Mouse (Mus musculus) kidney, adult 11 months (tissue): ENCODE measurements around the gene Prpf31.
"Not testable (repeated sequence)": the region's sequence is repeated elsewhere in the genome, so short reads cannot be mapped to it uniquely, and the experiment has no call there.

ENCODE experiments used
- DNase-seq: peaks from one replicate; pipeline ENCODE4 v3.0.0; 2022

Prpf31 gene

DNA sequence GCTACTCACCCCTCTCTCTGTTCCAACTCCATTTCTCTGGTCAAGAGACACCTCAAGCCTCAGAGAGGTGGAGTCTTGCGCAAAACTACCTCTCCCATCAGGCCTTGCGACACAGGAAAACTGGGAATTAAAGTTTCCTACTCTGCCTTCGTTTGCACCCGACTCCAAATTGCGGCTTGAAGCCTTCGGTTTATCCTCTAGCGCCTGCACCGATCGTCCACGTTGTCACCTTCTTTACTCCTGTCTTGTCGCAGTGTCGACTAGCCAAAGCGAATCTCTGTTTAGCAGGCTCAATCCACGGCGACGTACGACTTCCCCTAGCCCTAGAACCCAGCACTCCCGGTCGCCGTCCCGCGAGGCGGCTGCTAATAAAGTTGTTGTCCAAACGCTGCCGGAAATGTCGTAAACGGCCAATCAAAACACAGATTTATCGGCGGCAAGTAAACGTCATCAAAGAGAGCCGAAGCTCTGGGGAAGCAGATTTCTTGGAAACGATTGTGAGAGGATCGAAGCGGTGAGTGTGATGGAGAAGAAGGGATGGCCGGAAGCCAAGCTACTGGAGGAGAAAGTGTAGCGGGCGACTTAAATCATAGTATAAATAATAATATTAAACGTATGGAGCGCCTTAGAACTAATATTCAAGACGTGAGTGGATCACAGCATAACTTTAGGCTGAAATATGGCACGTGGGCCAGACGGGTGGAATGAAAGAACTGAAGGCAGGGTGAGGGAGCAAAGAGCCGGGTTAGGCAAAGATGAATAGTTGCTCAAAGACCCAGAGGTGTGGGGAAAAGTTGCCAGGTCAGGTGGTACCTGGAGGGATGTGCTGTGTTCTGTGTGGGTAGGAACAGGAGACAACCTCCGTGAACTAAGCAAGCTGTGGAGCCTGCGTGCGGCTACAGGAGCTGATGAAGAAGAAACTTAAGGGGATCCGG lies at the start of gene Prpf31, which contains the start of gene Tfpt:
Gene Prpf31, plus strand, starts transcription at position 443 of the 935 bp plus-strand sequence.
Gene Tfpt, minus strand, starts transcription at position 387 of the 935 bp plus-strand sequence.
- DNase-seq = peak; percentile 93

DNA sequence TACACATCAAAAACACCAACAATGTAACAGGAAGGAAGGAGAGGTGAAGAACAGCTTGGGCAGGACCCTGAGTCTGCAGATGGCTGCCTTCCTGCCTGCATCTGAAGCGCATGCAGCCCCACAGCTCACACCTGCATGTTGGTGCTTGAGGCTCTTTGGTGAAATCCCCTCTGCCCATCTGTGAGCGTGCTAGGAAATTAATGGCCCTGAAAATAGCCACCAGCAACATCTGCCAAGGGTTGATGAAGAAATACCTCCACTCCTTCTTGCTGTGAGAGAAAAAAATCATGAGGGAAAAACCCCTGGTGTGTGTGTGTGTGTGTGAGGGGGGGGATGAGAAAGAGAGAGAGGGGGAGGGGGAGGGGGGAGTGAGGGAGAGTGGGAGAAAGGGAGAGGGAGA lies 49.8 kb upstream of the Prpf31 start:
- DNase-seq = no peak

DNA sequence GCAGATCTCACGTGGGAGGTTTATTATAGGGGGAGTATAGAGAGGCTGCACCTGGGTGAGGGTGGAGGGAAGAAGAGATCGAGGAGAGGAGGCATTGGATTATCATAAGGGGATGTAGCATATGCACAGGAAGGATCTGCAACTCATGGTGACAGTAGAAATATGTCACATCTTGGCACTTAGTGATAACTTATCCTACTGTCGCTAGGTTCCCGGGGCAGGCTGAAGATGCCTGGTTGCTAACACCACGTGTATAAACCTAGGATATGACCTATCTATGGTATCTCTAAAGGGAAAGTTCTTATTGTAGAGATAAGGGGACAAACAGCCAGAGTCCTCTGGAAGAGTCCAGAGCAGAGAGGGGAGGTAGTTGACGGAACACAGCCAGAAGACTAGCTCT lies 44.0 kb upstream of the Prpf31 start:
- DNase-seq = no peak

DNA sequence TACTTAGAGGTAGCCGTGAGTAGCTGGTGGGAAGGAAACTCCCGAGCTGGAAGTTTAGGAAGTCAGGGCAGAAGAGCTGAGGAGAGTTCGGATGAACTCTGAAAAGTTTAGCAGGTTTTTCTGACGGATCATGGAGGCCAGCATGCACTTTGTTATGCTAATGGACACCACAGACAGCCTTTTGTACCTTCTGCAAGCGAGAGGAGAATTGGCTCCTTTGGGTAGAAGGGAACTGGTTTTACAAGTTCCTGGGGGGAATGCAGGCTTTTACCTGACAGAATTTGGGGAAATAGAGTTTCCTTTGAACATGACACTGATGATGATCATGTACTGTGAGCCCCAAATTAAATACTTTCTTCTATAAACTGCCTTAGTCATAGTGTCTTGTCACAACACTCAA lies 43.5 kb upstream of the Prpf31 start:
- DNase-seq = no peak

DNA sequence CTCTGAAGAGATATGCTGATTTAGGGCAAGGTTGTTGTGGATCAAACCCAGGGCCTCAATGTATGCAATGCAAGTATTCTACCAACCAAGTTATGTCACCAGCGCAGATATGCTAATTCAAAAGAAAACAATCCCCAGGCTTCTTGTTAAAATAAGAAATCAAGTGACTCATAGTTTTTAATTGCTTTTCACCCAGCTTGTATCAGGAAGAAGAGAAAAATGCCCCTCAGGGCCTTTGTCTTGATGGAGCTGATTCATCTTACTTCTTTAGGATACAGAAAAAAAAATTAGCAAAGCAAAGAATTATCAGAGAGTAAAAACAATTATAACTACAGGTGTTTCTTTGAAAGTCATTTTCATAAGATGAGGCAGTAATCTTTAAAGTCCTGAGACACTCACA lies 42.5 kb upstream of the Prpf31 start:
- no peak for DNase-seq

DNA sequence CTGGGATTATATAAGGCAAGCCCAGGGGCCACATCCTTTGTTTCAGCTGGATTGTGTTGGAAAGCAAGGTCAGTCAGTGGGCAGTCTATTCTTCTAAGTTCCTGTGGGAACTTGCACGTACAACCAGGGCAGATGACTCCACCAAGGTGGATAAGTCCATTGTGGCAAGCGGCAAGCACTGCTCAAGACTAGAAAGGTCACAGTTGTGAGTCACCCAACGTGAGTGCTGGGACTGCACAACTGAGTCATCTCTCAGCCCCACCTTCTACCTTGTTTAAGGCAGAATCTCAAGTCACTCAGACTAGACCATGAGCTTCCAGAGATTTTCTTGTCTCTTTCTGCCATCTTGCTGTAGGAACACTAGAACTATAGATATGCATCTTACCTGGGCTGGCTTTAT lies 39.2 kb upstream of the Prpf31 start:
- no peak for DNase-seq

DNA sequence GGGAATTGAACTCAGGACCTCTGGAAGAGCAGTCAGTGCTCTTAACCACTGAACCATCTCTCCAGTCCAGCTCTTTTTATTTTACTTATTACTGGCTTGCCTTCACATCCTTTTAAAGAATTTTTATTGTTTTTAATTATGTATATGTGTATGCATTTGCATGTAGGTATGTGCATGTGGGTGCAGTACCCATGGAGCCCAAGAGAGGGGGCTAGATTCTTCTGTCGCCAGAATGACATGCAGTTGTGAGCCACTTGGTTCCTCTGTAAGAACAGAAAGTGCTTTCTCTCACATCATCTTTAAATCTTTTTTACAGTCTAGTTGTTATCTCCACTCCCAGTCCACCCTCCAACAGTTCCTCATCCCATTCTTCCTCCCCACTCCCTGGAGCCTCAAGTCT lies 38.3 kb upstream of the Prpf31 start:
- no peak for DNase-seq

DNA sequence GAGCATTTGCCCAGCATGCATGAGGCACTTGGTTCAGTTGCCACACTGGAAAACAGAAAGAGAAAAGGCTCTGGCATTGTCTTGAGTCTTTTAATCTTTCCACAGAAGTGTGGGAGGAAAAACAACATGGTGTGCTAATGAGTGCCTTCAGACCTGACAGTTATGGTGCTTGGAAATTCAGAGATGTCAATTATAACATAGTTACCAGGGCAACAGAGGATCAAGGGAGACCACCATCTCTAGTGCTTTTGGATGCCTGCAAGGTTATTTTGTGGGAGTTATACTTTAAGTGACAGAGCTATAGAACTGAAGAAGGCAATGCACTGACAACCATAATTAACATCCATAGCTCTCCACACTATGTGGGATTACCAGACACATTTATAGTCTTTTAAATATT lies 35.9 kb upstream of the Prpf31 start:
- no peak for DNase-seq

DNA sequence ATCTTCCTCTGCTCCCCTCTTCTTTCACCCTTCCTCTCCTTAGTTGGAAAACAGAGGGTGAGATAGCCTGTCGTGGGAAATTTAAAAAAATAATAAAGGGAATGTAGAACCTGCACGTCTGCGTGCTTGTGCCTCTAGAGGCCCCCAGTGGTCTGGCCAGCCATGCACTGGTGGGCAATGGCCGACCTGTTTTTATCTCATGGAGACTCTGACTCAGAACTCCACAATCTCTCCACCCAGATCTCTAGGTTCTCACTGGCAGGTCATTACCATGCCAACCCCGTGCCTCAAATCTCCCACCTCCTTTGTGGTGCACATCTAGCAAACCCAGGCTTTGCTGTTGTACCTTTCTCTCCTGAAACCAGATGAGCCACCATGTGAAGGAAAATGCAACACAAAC lies 35.1 kb upstream of the Prpf31 start:
- no peak for DNase-seq

DNA sequence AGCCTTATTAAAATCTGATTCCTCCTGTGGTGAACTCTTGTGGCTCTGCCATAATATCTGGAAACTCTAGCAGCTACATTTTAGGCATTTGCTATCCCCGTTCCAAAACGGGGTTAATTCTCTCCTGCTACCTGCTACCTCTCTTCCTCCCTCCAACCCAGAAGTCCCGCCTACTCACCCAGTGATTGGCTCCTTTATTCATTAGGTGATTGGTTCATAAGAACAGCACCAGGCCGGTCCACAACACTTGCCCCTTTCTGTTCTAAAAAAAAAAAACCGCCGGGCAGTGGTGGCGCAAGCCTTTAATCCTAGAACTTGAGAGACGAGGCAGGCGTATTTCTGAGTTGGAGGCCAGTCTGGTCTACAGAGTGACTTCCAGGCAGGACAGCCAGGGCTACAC lies 34.6 kb upstream of the Prpf31 start:
- DNase-seq = peak; percentile 69

DNA sequence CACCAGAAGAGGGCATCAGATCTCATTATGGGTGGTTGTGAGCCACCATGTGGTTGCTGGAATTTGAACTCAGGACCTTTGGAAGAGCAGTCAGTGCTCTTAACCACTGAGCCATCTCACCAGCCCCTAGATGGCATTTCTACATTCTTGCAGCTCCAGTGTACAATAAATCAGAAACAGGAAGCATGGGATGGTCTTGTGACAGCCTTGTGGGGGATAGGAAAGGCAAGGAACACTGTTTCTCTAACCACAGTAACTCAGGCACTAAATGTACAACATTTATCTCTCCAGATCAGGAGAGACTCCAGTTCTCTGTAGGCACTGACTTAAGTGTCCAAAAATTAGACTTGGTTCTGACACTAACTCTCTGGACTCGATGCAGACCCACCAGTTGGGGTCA lies 32.0 kb upstream of the Prpf31 start:
- not testable (repeated sequence) for DNase-seq

DNA sequence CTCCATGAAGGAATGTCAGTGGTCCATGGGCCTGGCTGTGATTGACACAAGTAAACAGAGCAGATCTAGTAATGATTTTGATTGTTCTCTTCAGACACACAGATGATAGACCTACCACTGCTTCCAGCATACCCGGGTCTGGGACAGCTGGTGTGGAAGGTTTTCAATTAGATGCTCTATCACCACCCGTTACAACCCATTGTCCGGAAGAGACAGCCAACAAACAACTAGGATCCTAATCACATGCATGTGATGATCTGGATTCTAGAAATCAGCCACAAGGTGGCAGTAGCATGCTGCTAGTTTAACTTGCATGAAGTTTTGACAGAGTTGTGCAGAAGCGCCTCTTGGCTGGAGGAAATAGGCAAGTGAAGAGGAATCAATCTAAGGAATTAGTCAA lies 28.7 kb upstream of the Prpf31 start:
- peak; percentile 49 for DNase-seq

DNA sequence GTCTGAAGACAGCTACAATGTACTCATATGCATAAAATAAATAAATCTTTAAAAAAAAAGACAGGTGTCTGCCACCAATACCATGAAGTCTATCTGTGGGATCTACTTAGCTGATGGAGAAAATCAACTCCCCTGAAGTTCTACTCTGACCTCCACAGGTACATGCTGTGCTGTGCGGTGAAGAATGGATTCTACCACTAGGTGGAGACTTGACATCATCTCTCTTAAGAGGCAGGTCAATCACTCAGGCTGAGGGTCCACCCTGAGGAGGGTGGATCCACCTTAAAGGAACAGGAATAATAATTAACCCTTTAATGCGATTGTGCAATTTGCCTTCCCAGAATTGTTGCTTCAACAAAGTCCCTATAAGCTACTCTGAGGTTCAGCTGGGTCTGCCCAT lies 23.0 kb upstream of the Prpf31 start:
- peak; percentile 41 for DNase-seq

DNA sequence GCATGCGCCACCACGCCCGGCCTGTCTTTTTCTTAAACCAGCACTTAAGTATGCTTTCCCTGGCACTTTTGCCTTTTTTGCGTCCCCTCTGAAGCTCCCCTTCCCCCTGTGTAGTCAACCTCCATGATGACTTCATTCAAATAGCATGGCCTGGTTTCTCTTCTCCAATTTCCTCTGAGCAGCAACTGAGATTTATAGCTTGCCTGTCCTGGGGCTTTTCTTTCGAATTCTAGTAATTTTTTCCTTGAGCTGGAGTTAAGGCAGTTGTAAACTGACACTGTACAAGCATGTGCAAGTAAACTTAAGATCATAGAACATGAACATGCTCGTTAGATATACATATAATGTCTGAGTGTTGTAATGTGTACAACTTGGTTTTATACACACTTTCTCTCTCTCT lies 22.4 kb upstream of the Prpf31 start:
- DNase-seq = no peak

DNA sequence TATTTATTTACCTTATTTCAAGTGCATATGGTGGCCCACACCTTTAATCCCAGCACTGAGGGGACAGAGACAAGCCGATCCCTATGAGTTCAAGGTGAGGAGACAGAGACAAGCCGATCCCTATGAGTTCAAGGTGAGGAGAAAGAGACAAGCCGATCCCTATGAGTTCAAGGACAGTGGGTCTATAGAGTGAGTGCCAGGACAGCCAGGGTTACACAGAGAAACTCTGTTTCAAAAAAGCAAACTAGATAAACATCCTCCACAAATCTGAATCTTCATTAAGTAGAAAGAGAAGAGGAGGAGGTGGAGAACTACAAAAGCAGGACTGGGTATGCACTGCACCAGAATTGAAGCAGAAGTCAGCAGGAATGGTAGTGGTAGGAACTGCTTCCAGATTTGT lies 21.1 kb upstream of the Prpf31 start:
- no peak for DNase-seq

DNA sequence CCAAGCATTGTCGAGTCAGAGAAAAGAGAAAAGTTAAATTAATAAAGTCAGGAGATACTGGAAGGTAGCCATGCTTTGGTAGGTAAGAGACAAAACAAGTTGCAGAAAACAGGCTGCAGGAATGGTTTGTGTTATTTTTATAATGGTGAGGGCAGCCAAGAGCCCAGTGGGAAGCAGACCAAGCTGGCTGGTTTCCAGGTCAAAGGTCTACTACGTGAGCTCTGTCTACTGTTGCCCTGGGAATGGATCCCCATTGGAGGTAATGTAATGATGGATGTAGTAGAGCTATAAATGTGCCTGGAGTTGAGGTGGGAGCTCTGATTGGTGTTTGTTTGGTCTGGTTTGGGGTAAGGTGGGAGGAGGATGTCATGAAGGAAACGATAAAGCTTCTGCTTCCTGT lies 20.7 kb upstream of the Prpf31 start:
- peak; percentile 76 for DNase-seq

DNA sequence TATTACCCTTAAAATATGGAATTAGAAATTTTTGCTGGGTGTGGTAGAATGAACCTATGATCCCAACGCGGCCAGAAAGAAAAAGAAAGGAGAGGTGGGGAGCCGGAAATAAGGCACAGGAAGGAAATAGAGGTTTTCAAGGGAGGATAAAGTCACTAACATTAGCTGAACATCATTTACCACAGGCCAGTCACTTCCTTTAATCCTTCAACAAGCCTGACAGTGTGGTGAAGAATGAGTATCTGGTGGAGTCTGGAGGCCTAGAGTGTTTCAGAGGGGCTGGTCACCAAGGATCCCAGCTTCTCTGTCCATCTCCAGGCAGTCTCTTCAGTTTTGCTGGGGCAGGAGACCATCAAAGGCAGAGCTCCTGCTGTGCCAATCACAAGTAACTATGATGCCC lies 19.3 kb upstream of the Prpf31 start:
- no peak for DNase-seq

DNA sequence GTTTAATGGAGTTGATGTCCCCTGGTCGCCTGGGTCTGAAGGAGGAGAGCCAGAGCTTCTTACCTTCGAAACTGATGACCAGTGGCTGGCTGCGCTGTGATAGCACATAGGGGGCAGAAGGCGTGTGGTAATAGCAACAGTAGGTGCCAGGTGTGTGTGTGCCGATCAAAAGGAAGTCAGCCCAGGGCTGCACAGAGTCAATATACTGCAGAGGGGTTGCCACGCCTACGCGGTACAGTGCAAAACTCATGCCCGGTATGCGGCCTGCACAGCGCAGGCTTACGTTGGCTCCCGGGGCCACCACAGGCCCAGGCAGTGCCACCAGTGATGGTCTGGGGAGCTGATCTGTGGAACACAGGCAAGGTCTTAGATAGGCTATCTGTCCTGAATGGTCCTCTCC lies 18.8 kb upstream of the Prpf31 start:
- DNase-seq = no peak

DNA sequence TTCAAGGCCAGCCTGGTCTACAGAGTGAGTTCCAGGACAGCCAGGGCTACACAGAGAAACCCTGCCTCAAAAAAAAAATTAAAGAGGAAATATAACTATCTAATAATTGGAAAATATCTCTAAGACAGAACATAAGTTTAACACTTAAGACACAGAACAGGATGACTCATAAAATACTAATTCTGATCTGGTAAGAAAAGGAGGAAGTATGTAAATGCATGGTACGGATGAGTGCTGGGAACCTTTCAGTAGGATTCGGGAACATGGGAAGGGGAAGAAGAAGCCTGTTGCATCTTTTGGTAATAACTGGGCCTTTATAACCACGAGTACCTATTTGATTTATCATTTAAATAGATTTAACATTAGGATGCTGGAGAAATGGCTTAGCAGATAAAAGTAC lies 15.8 kb upstream of the Prpf31 start:
- DNase-seq = no peak

DNA sequence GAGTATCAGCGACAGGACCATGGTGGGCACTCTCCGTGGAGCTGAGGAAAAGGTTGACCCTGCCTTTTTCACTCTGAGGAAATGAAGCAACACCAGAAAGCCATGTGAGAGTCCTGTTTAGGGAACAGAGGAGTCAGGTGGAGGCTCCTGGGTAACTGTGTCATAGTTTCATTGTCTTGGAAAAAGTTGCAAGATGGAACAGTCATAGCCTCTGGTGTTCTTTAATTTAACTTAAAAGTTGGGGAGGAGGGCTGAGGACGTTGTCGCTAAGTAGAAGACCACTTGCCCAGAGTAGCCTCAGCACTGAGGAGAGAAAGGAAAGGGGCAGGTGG lies 13.8 kb upstream of the Prpf31 start, which contains the start of gene Oscar:
Gene Oscar, minus strand, starts transcription at position 101 of the 332 bp plus-strand sequence.
- no peak for DNase-seq

DNA sequence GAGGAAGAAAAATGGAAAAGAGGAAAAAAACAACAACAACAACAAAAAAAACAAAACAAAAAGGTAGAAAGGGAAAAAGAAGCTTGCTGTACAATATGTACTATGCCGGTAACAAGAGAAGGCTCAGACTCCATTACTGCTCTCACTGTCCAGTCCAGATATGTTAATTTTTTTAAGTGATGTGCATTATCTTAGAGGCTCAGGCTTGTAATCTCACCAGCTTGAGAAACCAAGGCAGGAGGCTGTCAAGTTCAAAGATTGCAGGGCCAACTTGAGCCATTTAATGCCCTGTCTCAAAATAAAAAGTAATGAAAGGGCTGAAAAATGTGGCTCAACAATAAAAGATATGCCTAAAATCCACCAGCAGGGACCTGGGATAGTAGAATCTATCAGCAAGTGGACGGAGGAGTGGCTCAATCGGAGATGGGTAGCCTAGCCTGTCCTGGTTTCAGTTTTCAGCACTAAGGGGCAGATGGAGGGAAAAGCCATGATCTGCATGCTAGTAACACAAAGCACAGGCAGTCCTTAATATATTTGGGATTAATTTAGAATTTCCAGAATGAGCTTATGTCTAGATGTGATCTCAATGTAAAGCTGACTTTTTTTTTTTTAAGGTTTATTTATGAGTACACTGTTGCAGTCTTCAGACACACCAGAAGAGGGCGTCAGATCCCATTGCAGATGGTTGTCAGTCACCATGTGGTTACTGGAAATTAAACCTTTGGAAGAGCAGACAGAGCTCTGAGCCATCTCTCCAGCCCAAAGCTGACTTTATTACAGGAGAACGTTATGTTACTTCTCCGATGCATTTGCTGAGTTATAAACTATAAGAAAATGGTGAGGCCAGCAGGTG lies 13.2 kb upstream of the Prpf31 start:
- DNase-seq = peak; percentile 22

DNA sequence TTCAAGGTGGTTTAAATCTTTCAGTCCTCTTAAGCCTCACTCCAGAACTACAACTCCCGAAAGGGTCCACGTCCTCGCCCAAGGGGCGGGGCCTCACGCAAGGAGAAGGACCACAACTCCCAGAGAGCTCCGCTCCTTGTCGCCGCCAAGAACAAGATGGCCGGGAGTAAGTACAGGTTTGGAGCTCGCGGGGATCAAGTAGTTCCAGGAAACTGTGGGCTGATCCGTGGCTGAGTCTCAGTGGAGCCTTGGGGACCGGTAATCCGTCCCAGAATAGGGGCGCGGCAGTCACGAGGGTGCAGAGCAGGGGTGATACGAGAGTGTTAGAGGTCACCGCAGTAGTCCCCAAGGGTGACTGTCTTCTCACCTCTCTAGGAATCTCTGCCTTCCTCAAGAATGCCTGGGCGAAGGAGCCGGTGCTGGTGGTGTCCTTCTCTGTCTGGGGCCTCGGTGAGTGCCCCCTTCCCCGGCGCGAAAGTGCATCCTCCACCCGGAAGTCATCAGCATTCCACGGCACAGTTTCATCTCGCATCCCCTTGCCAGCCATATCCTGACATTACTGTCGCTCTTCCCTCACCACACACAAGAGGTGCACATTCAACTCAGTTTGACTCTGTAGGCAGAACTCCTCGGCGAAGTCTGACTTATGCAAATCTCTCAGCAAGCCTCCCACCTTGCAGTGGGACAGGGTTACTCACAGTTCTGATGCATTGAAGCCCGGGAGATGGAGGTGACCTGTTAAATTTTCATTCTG lies 12.4 kb upstream of the Prpf31 start, which contains the start of gene Ndufa3:
Gene Ndufa3, plus strand, starts transcription at position 132 of the 754 bp plus-strand sequence.
- DNase-seq = peak; percentile 88

DNA sequence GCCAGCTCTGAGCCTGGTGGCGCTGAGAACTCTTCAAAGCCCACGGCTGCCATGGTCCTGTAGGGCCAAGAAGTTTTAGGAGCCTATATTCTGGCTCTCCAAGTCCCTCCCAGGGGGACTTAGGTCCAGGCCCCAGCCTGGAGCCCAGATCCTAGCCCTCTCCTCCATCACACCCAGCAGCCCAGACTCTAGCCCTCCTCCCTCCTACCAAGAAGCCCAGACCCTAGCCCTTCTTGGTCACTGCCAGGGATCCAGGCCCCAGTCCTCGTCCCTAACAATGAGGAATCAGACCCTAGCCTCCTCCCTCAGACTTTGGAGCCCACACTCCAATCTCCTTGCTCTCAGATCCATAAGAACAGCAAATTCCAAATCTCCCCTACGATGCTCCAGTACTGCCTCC lies 755 bp upstream of the Prpf31 start:
- DNase-seq = no peak
